Mouse (Mus musculus) gastrocnemius, postnatal 10 days (tissue): ENCODE results near the gene Sorl1. TPM values are rescaled to one million over a fixed set of nuclear protein-coding genes. Genes with fewer than 3 reads are reported as not detected.
A peak's percentile ranks its signal among the peaks of the same experiment; 100 is the strongest.

Source experiments
- DNase-seq: peaks from one replicate; pipeline ENCODE4 v3.0.0; 2021; ENCODE audit warnings: mixed read lengths
- total RNA-seq, 2 experiments: library from RNA; stranded (reverse); gene quantifications; 2 replicates each; pipeline ENCODE4 v1.2.3; 2021

Gene Sorl1
- total RNA-seq, 2 experiments from 2014 or later, result 27.8 to 29.9 TPM

DNA sequence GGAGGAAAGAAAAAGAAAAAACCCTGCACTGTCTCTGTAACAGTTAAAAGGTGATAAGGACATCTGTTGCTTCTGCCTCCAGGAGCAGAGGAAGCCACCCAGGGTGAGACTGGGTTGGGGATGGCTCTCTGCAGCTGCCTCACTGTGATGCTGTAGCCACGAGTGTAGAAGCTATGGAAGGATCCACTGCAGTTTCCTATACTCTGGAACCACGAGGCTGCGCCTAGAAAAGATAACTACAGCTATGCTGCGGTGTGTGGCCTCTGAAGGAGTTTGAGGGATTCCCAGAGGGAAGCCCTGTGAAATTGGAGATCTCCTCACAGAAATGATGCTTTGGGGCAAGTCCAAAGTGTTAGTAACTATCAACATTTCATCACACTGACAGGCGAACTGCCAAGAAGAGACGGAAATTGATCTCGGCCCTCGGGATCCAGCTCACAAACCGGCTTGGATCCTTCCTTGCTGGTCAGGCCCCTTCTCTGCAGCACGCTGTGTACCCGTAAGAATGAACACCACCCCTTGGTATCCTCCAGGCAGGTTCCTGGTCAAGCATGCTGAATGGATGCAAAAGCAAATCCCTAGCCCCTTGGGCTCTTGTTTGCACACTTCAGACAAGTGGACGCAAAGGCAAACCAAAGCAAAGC, 71.3 kb downstream of the Sorl1 start:
- peak; percentile 50 for DNase-seq

GRCm38 (mm10) chr9:42048542-42048941, 75.6 kb downstream of the Sorl1 start:
- no peak for DNase-seq

- DNase-seq, result no peak
These were observed 76.3 kb downstream of the Sorl1 start for GRCm38 (mm10) chr9:42047786-42048185.

GRCm38 (mm10) chr9:42046248-42046647, 77.8 kb downstream of the Sorl1 start:
- no peak for DNase-seq

- no peak for DNase-seq
These were observed 79.4 kb downstream of the Sorl1 start for GRCm38 (mm10) chr9:42044651-42045050.

DNA sequence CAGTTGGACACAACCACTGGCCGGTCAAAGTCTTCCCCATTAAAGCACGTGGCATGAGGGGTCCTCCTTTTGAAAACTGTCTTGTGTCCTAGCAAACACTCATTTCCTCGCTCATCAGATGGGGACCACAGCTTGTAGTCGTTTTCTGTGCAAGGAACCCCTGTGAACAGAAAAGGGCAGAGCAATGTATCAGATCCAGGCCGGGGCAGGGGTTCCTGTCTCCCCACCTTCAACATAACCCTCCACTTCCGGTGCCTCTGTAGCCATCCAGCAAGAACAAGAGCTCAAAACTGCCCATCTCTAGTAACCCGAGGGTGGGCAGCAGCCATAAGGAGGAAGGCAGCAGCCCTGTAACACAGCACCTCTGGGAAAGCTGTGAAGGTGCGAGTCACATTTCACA, 80.2 kb downstream of the Sorl1 start:
- DNase-seq, result no peak

DNA sequence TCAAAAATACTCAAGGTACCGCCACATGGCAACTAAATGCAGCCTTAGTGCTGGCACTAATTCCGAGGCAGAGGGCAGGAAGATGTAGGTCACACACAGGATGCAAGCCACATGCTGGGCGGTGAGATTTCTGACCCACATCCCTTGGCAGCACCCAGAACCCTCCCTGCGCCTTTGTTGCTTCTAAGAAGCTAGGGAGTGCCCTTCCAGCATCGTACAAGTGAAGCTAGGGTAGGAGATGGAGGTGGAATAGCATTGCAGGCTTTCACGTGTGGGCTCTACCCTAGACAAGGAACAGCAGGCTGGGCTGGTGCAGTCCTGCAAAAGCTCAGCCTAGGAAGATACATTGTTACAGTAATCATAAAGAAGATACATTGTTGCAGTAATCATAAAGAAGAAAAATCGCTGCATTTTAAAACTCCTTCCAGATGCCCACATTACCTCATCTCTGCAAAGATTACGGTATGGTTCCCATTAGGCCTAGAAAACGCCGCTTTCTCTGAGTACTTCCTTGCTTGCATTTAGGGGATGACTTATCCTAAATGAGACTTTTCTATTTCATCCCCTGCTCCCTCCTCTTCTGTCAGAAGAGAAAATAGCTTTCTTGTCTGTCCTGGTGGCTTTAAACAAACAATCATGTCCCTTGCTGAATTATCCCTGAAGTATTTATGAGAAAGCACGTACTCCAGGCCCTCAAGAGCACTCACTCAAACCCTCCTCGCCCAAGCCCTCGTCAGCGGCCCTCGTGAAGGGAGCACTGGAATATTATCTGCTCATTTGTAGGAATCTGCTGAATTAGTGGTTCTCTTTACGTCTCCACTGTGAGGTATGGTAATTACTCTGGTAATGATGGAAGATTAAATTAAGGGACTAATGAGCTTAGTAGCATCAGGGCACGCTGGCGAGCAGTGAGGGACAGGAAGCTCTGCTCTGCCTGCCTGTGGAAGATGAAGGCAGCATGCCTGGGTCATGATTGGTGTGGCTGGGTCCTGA, 84.8 kb downstream of the Sorl1 start:
- no peak for DNase-seq

- DNase-seq, result no peak
These were observed 87.2 kb downstream of the Sorl1 start for GRCm38 (mm10) chr9:42036885-42037284.

DNA sequence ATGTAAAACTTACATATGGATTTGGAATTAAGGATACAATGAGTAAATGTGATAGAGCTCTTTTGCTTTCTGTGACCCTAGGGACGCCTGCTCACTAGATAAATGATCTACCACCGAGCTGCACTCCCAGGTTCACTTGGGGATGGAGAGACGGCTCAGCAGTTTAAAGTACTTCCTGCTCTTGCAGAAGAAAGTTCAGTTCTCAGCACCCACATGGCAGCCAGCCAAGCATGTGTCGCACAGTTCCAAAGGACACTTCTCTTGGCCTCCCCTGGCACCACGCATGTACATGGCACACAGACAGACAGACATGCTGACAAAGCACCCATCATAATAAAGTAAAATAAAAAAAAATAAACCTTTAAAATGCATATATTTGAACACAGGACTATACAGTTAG, 88.1 kb downstream of the Sorl1 start:
- DNase-seq, result peak; percentile 27

- DNase-seq, result no peak
These were observed 88.8 kb downstream of the Sorl1 start for GRCm38 (mm10) chr9:42035213-42035765.

DNA sequence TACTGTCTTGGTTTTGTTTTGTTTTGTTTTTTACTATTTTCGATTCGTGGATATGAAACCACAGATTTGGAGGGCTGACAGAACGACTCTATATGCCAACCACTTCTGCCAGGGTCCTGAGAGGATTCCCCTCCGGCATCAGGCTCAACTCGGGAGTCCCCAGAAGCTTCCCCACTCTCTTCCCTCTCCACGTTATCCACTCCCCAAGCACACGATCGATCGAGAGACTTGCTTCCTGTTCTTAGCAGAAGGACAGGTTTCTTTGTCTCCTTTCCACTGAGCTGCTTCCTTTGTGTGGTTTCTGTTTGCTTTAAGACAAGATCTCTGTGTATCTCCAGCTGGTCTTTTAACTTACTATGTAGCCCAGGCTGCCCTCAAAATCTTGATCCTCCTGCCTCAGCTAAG, 90.0 kb downstream of the Sorl1 start:
- no peak for DNase-seq

- no peak for DNase-seq
These were observed 90.6 kb downstream of the Sorl1 start for GRCm38 (mm10) chr9:42033291-42034115.

- DNase-seq, result no peak
These were observed 91.7 kb downstream of the Sorl1 start for GRCm38 (mm10) chr9:42032419-42032818.

DNA sequence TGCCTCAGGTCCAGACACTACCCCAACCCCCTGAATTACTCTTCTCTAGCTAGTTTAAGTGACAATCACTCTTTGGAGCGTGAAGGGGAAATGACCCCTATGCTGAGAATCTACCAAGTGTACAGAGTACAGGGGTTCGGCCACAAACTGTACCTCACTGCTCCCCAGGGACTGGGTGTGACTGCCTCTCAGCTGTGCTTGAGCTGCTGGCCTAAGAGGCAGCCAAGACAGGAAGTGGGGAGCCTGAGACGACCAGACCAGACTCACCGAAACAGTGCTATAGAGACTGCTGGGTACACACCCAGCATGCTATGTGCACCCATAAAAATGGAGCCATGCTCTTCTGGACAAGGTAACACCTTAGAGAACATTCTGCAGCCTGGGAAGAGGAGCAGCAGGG, 95.3 kb downstream of the Sorl1 start:
- DNase-seq, result no peak

- no peak for DNase-seq
These were observed 99.8 kb downstream of the Sorl1 start for GRCm38 (mm10) chr9:42024257-42024656.

GRCm38 (mm10) chr9:42023383-42023782, 100.7 kb downstream of the Sorl1 start:
- DNase-seq, result no peak

GRCm38 (mm10) chr9:42022318-42022717, 101.8 kb downstream of the Sorl1 start:
- no peak for DNase-seq

GRCm38 (mm10) chr9:42019308-42020031, 104.6 kb downstream of the Sorl1 start:
- DNase-seq, result no peak

DNA sequence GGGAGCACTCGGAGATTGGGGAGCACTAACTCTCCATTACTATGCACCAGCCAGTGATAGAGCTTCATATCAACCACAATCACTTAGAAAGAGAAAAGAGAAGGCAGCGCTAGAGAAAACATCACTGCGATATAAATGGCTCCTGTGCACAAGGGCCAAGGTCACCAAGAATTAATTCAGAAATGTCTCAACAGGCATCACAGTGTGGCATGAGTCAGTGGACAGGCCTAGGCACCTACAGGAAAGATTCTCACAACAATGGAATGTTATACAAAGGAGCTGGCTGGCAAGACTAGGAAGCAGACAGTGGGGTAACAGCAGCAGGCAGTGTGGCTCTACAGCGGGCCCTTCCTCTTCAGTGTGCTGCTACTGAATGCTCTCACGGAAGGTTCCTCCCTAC, 115.6 kb downstream of the Sorl1 start:
- DNase-seq, result no peak

DNA sequence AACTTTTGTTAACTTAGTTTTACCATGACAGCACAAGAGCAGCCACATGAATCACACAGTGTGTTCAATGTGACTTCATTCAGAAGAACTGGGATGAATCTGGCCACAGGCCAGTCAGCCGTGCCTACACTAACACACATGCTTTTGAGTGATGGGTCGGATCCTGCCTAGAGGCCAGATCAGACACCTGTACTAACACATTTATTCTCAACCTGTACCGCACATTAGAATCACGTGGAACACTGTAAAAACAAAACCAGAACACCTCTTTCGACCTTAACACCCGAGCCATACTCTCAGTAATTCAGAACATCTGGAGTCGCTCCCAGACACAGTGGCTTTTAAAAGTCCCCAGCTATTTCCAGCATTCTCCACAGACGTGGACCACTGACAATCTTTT, 119.0 kb downstream of the Sorl1 start:
- no peak for DNase-seq

DNA sequence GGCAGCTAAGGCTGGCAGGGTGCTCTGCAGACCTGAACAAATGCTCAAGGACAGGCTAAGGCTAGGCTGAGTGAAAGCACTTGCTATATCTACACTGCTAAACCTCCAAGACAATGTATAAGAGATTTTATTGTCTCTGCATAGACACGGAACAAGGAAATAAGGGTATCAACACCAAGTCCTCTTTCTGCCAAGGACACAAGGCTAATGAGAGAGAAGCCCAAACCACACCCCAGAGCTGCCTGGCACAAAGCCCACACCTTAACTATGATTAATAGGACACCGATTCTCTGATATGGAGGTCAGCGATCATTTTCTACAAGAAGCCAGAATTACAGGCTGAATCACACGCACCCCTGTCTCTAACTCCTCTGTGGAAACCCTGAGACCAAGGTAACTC, 120.0 kb downstream of the Sorl1 start:
- no peak for DNase-seq
